Mouse (Mus musculus) forebrain, embryonic 13.5 days (tissue): ENCODE measurements at regions not wholly inside any gene's neighbourhood (a gene's known extent, or its start where the extent isn't known, plus 50 kb on each side); places are given as distances from the start of the nearest gene placed in this dataset.
A peak's percentile ranks its signal among the peaks of the same experiment; 100 is the strongest.
"Not testable (repeated sequence)": the region's sequence is repeated elsewhere in the genome, so short reads cannot be mapped to it uniquely, and the experiment has no call there.

ENCODE experiments used
- ATAC-seq: fragments of 200-750 bp; cut with Nextera tagmentation; 2 replicates; pipeline ENCODE4 v1.8.0; 2017
- H3K27ac ChIP-seq: fragments of 300-500 bp; sonication (generic); 2 replicates; pipeline ENCODE4 v1.5.1; 2015; ENCODE audit warnings: inconsistent platforms, mild to moderate bottlenecking, moderate library complexity
- H3K27me3 ChIP-seq: fragments of 300-500 bp; sonication (generic); 2 replicates; pipeline ENCODE4 v1.6.1; 2015; ENCODE audit warnings: mild to moderate bottlenecking, inconsistent platforms
- H3K36me3 ChIP-seq: fragments of 300-500 bp; sonication (generic); 2 replicates; pipeline ENCODE4 v1.6.1; 2015; ENCODE audit warnings: mild to moderate bottlenecking, inconsistent platforms; ENCODE audit not compliant: poor library complexity, severe bottlenecking
- H3K4me1 ChIP-seq: fragments of 300-500 bp; sonication (generic); 2 replicates; pipeline ENCODE4 v1.6.1; 2015; ENCODE audit warnings: inconsistent platforms
- H3K4me2 ChIP-seq: fragments of 300-500 bp; sonication (generic); 2 replicates; pipeline ENCODE4 v1.6.1; 2015; ENCODE audit warnings: inconsistent platforms, mild to moderate bottlenecking, moderate library complexity
- H3K4me3 ChIP-seq: fragments of 300-500 bp; sonication (generic); 2 replicates; pipeline ENCODE4 v1.5.1; 2015; ENCODE audit warnings: mild to moderate bottlenecking, inconsistent platforms
- H3K9ac ChIP-seq: fragments of 300-500 bp; sonication (generic); 2 replicates; pipeline ENCODE4 v1.6.1; 2015; ENCODE audit warnings: mild to moderate bottlenecking, inconsistent platforms
- H3K9me3 ChIP-seq: fragments of 300-500 bp; sonication (generic); replicated peaks from 2 replicates; pipeline ENCODE4 v1.6.1; 2016; ENCODE audit warnings: inconsistent platforms
- WGBS: fragments of 180-500 bp; shearing (Covaris S2); methylation state at CpG from one replicate; pipeline ENCODE4 v1.1.7; 2015; 5-methylcytosine and 5-hydroxymethylcytosine counted together

DNA sequence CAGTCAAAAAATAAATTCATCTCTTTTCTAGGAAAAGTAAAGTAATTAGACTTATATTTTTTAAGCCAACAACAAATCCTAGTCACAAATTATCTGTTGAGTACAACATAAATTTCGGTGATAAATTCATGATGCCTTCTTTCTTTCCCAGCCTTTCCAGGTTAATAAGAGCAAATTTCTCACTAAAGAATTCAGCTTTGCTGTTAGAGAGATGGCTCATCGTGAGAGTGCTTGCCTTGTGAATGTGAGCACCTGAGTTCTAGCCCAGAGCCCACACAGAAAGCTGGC is 125.2 kb upstream of the Intu start:
- no peak overlapping the region for H3K9ac ChIP-seq
- H3K4me1 ChIP-seq = 0 out of 2 replicates have a peak, but pooled peaks cover 7% of the 10 kb centered on the region
- H3K27ac ChIP-seq = no peak overlapping the region
- 93% methylated on average over 2 of the region's 2 CpGs for WGBS
- H3K36me3 ChIP-seq = no peaks in the 10 kb centered on the region
- no peak for ATAC-seq
- no peaks in the 10 kb centered on the region for H3K9me3 ChIP-seq
- H3K27me3 ChIP-seq = no peaks in the 10 kb centered on the region
- no peak overlapping the region for H3K4me2 ChIP-seq
- no peak overlapping the region for H3K4me3 ChIP-seq

DNA sequence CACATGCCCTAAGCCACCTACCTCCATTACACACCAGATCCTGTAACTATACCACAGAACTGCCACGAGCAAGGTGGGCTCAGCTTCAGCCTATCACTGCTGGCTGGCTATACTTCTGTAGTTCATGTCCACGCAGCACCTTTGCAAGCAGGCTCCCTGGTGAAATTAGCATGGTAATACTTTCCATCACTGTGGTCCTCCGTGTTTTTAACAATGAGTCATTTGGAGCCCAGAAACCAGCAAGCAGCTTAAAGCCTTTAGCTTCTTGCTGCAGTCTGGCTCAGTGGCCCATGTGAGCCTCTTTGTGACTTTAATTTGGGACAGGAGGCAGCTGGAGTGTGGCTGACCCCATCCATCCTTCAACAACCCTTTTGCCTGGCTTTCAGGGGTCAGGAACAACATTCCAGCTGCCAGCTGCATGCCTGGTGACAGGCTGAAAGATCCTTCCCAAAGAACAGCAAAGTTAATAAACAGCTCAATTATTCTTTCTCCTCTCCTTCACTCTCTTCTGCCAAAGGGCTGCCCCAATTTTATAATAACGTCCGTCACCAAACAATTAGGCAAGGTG is 122.1 kb upstream of the Intu start:
- ATAC-seq = no peak
- Histone ChIP-seq H3K4me3 (no peak overlapping the region), H3K27me3 (no peaks in the 10 kb centered on the region), H3K27ac (no peak overlapping the region), H3K9ac (no peak overlapping the region), H3K4me1 (0 out of 2 replicates have a peak, but pooled peaks cover 4% of the 10 kb centered on the region), H3K4me2 (no peak overlapping the region), H3K9me3 (no peaks in the 10 kb centered on the region), H3K36me3 (no peaks in the 10 kb centered on the region)
- WGBS = 49% methylated on average over 5 of the region's 5 CpGs

DNA sequence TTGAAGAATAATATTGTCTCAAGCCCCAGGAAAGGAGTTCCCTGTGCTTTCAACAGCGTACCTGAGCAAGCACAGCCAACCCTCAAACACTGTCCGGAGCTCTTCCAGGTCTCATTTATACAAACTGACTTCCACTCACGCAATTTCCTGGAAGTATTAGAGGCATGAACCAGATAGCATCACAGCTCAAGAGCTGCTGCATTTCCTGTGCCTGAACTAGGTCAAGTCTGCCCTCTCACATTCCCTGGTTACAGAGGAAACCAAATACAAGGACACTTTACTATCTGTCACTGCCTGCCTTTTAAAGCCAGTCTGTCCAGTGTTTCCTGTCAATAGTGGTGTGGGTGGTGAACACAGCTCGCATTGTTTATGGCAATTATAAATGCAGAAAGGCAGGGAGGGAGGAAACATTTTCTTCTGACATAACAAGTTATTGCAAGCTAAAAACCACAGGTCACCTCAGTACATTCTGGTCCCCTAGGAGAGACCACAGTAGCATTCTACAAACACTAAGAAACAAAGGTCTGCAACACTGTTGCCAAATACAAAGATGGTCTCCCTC is 120.3 kb upstream of the Intu start:
- 91% methylated on average over 4 of the region's 4 CpGs for WGBS

DNA sequence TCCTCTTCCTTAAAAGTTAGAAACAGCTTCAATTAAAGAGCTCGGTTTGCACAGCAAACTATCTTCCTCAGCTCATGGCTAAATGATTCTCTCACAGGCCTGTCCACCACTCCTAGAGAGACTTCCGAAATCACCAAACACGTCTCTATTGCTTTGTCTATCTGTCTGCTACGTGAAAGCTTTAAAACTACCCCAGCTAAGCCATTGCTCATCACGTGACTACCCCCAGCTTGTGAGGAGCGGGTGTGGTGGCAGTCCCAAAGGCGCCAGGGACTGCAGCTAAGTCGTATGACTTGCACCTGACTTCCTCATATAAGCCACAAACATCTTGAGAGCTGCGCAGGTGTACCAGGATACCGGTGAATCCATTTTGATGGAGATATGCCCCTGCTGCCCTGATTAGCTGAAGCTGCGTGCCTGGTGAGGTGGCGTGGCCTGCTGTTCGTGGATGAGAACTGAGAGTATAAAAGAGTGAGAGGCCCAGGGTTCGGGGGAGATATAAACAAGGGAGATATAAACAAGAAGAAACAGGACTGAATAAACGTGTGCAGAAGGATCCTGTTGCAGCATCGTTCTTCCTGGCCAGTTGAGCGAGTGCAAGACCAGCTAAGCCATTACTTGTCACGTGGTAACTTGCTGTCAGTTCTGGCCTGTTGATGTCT is 105.8 kb upstream of the Intu start:
- H3K36me3 ChIP-seq, H3K9me3 ChIP-seq, H3K4me1 ChIP-seq, ATAC-seq, H3K9ac ChIP-seq, H3K4me3 ChIP-seq, H3K27ac ChIP-seq, H3K27me3 ChIP-seq: not testable (repeated sequence)
- peak overlapping the region; percentile 7; the same call in 1 of the 2 replicates for H3K4me2 ChIP-seq
- 56% methylated on average over 18 of the region's 18 CpGs for WGBS

More for the DNA sequence above, 120.3 kb upstream of the Intu start:
- H3K27me3 ChIP-seq = no peaks in the 10 kb centered on the region
- no peak overlapping the region for H3K4me3 ChIP-seq
- ATAC-seq = no peak
- H3K4me2 ChIP-seq = no peak overlapping the region
- no peak overlapping the region for H3K27ac ChIP-seq
- no peaks in the 10 kb centered on the region for H3K36me3 ChIP-seq
- H3K9ac ChIP-seq = no peak overlapping the region
- H3K4me1 ChIP-seq = 0 out of 2 replicates have a peak, but pooled peaks cover 4% of the 10 kb centered on the region
- no peaks in the 10 kb centered on the region for H3K9me3 ChIP-seq

DNA sequence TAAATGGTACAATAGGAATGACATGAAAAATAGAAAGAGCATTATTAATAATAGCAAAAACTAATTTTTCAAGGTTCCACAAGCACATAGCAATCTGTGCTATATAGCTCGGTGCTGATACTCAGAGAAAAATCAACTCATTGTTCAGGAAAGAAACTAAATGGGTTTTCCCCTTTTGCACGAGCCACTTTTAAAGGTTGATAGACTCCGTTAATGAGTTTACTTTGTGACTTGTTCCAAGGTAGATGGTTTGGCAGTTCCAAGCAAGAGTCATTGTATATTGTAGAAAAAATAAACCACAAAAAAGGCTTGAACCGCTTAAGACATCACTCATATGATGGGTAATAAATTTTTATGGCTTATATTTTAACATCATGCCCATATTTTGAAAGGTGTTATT is 105.0 kb upstream of the Intu start:
- ATAC-seq = no peak
- H3K4me1 ChIP-seq = no peaks in the 10 kb centered on the region
- H3K9me3 ChIP-seq = no peaks in the 10 kb centered on the region
- H3K4me2 ChIP-seq = no peak overlapping the region
- no peaks in the 10 kb centered on the region for H3K27me3 ChIP-seq
- WGBS = 85% methylated on average over 4 of the region's 4 CpGs
- no peak overlapping the region for H3K4me3 ChIP-seq
- no peak overlapping the region for H3K27ac ChIP-seq
- H3K36me3 ChIP-seq = no peaks in the 10 kb centered on the region
- no peak overlapping the region for H3K9ac ChIP-seq

DNA sequence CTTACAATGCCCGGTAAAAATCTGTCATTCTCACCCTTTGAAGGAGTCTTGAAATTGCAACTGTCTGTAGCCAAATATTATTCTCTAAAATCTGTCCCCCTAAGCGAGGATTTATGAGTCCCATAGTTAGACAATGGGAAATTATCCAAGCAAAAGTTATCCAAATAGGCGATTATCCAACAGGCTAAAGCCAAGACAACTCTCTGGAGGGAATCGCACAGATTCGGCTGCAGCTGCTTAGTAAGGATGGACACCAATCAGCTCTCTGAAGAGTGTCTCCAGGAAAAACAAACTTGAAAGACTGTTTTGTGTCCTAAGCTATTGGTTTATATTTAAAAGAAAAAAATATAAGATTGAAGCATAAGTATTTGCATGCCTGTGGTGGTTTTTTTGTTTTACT is 103.1 kb upstream of the Intu start:
- no peaks in the 10 kb centered on the region for H3K9me3 ChIP-seq
- no peak overlapping the region for H3K9ac ChIP-seq
- H3K27ac ChIP-seq = no peak overlapping the region
- WGBS = 76% methylated on average over 5 of the region's 5 CpGs
- H3K4me3 ChIP-seq = no peak overlapping the region
- H3K27me3 ChIP-seq = no peaks in the 10 kb centered on the region
- no peak for ATAC-seq
- H3K4me2 ChIP-seq = no peak overlapping the region
- H3K4me1 ChIP-seq = no peaks in the 10 kb centered on the region
- H3K36me3 ChIP-seq = no peaks in the 10 kb centered on the region

DNA sequence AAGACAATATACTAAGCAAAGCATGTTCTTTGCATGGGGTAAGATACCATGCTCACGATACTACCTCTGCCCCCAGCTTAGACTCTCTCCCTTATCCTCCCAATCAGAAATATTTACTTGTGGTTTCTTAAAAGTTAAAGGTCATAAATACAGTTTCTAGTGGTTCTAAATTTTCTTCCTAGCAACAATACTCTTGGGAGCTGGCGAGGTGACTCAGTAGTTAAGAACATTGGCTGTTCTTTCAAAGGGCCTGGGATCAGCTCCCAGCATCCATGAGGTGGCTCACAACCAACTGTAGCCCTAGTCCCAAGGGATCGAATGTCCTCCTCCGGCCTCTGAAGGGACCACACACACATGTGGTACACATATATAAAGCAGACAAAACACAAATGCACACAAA is 92.8 kb upstream of the Intu start:
- Histone ChIP-seq H3K4me1 (no peaks in the 10 kb centered on the region), H3K9ac (no peak overlapping the region), H3K4me2 (no peak overlapping the region), H3K36me3 (no peaks in the 10 kb centered on the region), H3K27ac (no peak overlapping the region), H3K27me3 (no peaks in the 10 kb centered on the region), H3K4me3 (no peak overlapping the region), H3K9me3 (no peaks in the 10 kb centered on the region)
- WGBS = 97% methylated on average over 4 of the region's 4 CpGs
- no peak for ATAC-seq

DNA sequence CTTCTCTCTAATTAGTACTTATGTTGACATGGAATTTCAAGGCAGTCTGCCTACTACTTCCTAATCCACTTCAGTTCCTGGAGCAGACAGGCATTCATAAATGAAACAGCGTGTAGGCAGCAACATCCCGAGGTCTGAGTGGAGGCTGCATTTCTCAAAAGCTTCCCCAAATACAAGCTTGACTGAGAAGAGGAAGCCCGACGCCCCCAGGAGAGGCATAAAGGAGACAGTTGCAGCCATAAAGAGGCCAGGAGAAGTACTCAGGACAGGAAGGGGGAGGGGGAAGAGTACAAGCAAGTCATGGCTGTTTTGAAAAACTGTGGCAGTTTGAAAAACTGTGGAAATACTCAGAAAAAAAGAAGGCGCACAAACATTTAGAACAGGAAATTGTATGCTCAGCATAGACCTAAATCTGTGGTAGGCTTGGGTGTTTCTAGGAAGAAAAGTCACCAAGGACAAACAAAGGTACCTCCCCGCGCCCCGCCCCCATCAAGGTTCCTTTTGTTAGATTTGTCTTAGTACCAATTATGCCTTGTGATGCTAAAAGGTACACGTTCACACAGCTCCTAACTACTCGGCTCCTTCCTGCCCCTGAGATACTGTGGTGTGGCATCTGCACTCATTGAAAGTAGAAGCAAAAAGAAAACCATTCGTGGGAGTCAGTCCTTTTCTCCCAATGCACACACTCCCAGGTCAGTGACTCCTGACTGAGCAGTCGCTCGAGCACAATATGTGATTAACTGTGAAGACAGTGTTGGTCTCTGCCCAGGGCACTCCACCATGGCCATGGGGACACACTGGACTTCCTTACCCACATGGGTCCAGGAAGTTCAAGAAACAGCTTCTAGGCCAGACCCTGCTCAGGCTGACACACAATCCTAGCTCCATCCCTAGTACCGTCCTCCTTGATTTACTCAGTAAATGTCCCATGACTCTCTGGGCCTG is 89.7 kb upstream of the Intu start:
- Histone ChIP-seq H3K4me2 (no peak overlapping the region), H3K9ac (no peak overlapping the region), H3K4me3 (no peak overlapping the region), H3K4me1 (peaks cover 5% of the 10 kb centered on the region), H3K27me3 (no peaks in the 10 kb centered on the region), H3K27ac (no peak overlapping the region), H3K9me3 (no peaks in the 10 kb centered on the region), H3K36me3 (no peaks in the 10 kb centered on the region)
- 51% methylated on average over 14 of the region's 14 CpGs for WGBS
- ATAC-seq = no peak

DNA sequence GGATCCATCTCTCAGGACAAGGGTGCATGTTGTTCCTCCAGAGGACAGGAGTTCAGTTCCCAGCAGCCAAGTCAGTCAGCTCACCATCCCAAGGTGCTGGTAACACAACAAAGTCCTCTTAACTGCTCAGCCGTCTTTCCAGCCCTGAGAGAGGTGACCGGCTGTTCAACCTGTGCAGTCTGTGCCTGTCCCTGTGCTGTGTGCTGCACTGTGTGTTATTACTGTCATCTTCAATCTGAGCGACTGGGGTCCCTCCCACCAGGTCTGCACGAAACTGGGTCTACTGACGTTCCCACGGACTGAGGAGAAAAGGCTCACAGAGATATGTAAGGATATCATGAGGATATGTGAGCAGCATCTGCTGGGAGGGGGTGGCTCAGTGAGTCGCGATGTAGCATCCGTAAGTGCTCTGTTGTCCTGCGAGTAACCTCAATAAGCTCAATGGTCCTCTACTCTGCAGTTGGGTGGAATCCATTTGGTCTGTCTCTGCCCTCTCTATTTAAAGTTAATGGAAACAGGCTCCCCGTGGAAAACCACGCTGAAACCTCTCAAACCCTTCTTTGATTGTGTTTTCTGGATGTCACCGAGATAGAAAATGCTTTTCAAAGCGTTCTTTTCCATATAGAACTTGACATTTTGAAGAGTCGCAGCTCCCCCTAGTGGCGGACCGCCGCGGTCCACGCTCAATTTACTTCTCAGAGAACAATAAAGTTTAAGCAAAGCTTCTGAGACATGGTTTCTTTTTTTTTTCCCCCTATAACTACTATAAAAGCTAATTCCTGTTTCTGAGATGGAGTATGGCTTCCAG is 87.1 kb upstream of the Intu start:
- no peaks in the 10 kb centered on the region for H3K9me3 ChIP-seq
- H3K4me3 ChIP-seq = peak overlapping the region; percentile 21
- H3K36me3 ChIP-seq = no peaks in the 10 kb centered on the region
- 0 out of 2 replicates have a peak overlapping the region, but pooled peaks have one; percentile 8 for H3K9ac ChIP-seq
- WGBS = 32% methylated on average over 20 of the region's 20 CpGs
- peaks cover 5% of the 10 kb centered on the region for H3K4me1 ChIP-seq
- no peak overlapping the region for H3K27ac ChIP-seq
- H3K27me3 ChIP-seq = no peaks in the 10 kb centered on the region
- peak; percentile 73 for ATAC-seq
- H3K4me2 ChIP-seq = peak overlapping the region; percentile 49

DNA sequence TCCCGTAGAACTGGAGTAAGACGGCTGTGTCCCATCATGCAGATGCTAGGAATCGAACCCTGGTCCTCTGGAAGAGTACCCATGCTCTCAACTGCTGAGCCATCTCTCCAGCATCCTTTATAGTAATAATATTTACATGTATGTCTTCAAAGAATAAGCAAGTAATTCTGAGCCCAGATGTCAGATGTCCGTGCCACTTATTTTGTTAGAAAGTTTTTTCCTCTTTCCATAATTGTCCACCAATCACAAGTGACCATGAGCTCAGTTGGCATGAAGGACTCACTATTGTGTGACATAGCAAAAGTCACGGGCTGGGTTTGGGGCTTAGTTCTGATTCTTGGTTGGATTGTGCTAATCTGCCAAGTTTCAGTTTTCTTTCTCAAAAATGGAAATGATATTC is 78.1 kb upstream of the Intu start:
- no peak for ATAC-seq
- 88% methylated on average over 5 of the region's 5 CpGs for WGBS
- no peaks in the 10 kb centered on the region for H3K27me3 ChIP-seq
- H3K4me1 ChIP-seq = peaks cover 4% of the 10 kb centered on the region
- no peak overlapping the region for H3K4me2 ChIP-seq
- H3K36me3 ChIP-seq = no peaks in the 10 kb centered on the region
- no peak overlapping the region for H3K9ac ChIP-seq
- H3K4me3 ChIP-seq = no peak overlapping the region
- no peak overlapping the region for H3K27ac ChIP-seq
- no peaks in the 10 kb centered on the region for H3K9me3 ChIP-seq

DNA sequence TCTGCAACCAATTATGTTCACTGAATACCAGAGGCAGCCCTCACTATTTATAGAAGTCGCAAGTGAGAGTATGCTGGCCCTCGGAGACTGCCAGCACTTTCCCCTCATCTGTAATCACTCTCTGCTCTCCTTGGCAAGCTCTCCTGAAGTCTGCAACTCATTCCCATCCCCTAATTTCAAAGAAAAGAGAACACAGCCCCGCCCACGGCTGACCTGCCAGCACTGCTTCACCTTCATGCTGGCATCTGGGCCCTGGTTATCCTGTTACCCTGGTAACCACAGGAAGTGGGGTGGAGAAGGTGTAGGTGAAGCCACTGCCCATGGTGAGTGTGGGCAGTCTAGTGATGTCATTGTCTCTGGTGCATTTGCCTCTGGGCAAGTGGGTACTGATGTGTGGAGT is 77.5 kb upstream of the Intu start:
- ATAC-seq = no peak
- 37% methylated on average over 4 of the region's 4 CpGs for WGBS
- Histone ChIP-seq H3K9me3 (no peaks in the 10 kb centered on the region), H3K27me3 (no peaks in the 10 kb centered on the region), H3K4me2 (no peak overlapping the region), H3K4me1 (peaks cover 4% of the 10 kb centered on the region), H3K9ac (no peak overlapping the region), H3K27ac (no peak overlapping the region), H3K36me3 (no peaks in the 10 kb centered on the region), H3K4me3 (no peak overlapping the region)
